Mouse (Mus musculus) cerebellum, adult 9-11 months (tissue): ENCODE measurements around the gene Dph5.
A peak's percentile ranks its signal among the peaks of the same experiment; 100 is the strongest.
"Not testable (repeated sequence)": the region's sequence is repeated elsewhere in the genome, so short reads cannot be mapped to it uniquely, and the experiment has no call there.

Experiments
- DNase-seq: peaks from one replicate; pipeline ENCODE4 v3.0.0; 2022

The Dph5 gene

GRCm38 (mm10) chr3:115887427-115888309 lies at the start of gene Dph5:
TSS of gene Dph5 (plus strand) at chr3:115887837.
- peak; percentile 92 for DNase-seq

DNA sequence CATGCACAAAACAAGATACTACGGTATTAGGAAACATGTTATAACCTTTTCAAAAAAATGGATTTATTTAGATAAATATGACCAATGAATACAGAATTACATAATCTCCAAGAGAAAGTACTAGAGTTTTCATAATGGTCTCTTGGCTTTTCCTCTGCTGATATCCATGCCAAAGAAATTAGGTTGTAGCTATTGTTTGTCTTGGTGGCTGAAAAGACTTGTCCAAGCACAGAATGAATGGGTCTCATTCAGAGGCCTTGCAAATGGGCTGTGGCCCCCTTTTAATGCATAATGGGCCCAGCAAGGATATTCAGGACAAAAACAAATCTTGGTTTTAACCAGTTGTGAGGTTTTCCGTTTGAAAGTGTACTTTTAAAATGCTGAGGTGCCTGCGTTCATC lies 43.1 kb upstream of the Dph5 start:
- DNase-seq, result no peak

DNA sequence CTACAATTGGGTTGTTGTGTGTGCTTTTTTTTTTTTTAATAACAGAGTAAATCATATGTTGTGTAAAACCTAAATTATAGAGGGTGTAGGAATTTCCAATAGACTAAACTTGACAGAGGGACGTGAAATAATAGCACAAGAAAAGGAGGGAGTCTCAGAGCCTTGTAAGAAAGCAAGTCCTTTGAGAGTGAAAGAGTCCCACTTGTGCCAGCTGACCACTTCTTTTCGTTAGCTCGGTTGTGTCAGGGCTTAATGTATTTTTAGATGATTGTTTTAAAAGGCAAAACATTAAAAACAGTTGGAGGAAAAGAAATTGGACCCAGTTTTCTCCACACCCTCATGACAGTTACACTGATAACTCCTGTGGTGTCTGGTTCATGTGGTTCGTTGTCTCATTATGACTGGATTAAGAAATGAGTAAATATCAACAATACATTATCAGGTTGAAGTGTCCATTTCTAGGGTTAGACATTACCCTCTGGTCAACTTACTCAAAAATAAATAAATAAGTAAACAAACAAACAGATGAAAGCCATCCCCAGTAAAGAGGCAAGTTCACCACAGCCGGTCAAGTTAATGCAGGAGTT lies 42.5 kb upstream of the Dph5 start:
- DNase-seq, result no peak

DNA sequence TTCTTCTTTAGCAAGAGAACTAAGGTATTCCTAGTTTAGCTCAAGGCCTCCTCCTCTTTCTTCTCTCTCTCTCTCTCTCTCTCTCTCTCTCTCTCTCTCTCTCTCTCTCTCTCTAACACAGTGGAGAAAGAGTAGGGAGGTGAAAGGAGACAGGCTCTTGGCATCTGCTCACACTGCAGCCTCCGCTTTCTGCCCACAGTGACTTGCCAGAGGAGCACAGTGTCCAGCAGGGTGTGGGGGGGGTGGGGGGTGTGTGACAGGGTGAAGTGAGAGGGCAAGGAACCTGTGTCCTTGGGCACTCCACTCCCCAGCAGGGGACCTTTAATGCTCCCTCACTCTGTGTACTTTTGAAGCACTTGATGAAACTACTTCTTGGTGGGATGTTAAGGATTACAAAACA lies 41.9 kb upstream of the Dph5 start:
- DNase-seq, result no peak

DNA sequence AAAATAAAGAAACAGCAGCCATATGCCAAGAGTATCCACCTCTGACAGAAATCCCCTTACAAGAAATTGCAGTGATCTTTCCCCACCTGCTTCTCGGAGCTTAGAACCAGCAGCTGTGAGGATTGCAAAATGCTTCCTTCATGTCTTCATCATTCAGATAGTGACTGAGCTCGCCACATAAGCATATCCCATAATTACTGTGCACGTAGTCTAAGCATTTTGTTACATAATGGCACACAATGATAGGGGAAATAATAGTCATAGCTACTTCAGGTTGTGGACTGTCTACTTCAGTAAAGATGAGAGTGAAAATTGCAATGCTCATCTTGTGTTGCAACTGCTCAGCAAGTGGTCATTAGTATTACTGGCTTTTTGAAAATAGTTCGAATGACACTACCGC lies 41.5 kb upstream of the Dph5 start:
- no peak for DNase-seq

DNA sequence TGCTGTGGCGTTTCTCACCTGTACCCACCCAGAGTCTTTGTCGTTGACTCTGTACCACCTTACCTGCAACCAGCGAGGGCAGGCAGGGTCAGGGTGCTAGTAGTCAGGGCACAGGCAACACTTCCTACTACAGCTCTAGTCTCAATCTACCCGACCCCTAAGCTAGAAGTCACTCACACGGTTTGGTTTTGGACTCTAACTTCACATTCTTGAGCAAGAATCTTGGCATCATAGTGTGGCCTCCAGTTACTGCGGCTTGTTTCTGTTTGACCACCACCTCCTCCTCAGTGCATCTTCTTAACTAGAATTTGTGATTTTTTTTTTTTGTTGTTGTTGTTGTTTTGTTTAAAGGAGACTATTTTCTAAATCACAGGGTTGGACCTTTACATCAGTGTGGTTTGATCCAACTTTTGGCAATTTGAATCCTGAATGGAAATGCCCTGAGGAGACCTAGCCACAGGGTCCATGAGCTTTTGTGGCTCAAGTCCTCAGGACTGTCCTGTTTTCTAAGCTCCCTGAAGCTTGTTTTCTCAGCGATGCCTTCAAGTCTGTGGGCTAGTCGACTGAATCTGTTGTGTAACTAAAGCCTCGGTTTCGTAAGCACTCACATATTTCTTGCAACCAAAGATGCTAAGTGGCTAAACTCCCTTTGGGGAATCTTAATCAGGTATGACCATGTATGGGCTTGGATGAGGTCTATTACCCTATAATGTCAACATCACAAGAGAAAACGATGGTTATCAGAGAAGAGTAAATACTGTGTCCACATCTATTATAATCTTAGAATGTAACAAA lies 38.8 kb upstream of the Dph5 start:
- no peak for DNase-seq

DNA sequence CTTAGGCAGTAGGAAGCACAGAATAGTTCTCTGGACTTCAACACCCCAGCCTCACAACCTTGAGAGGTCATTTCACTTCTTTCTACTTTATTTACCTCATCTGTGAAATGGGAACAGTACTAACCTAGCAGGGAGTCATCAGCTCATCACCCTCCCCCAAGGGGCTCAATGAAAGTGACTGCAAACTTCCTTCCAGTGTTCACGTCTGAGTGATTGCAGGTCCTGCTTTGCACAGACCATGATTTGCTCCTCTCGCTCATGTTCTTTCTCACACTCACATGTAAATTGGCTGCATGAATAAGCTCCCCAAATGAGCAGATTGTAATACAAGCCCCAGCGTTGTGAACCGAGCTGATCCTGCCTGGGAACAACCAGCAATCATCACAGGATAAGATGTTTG lies 36.7 kb upstream of the Dph5 start:
- DNase-seq, result no peak

DNA sequence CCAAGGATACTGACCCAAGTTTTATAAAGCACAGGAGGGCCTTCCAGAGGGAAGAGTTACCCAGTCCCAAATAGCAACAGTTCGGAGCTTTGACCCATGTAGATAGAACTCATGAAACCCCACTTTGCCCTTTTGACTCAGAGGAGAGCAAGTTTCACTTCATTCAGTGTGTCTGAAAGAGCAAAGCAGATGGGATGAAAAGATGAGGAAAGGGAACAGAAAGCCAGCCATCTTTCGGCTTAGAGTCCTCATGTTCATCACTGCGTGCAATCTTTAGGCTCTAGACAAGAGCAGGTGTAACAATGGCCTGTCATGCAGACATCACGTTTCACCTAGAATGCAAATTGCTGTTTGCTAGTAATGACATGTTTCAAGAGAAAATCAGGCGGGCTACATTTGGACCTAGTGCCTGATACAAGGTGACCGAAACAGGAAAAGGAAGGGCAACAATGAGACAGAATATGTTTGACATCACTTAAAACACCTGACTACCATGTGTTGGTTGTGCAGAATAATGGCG lies 32.9 kb upstream of the Dph5 start:
- no peak for DNase-seq

- peak; percentile 27 for DNase-seq
Measured at GRCm38 (mm10) chr3:115855576-115855975, 32.1 kb upstream of the Dph5 start.

DNA sequence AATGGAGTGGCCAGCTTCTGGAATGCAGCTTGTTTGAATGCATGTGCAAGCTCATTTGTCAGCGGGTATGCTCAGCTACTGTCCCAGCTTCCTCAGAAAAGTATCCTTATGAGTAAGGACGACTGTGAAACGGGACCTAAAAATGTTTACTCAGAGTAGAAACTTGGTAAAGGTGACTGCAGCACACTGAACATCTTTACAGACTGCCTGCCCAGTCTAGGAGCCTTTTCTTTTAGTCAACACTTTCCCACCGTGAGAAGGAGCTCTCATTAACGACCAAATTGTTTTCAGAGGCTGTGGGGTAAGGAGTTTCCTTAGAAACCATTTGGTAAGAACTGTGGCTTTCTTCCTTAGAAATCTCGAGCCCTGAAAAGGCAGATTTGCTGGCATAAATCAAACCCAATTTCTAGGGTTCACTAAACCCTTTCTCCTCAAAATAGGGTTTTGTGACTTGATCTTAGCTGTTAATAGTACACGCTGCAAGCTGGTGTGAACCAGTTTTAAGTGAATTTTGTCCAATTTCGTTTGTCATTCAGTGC lies 31.1 kb upstream of the Dph5 start:
- no peak for DNase-seq

GRCm38 (mm10) chr3:115857436-115857835 lies 30.2 kb upstream of the Dph5 start:
- DNase-seq, result no peak

DNA sequence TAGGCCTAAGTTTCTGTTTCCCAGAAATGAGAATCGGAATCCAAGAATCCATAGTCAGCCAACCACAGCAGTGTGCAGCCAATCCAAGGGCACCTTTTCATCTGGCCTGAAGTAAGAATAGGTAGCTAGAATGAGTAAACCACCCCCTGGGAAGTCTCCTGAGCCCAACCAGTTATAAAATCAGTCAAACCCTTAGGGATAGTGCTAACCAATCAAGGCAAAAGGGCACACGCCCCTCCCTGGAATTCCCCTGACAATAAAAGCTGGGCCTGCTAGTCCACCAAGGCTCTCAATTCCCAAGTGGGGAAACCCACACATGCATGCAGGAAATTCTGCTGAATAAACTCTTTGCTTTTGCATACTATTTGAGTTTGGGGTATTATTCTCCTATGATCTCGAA lies 28.8 kb upstream of the Dph5 start:
- no peak for DNase-seq

- DNase-seq, result not testable (repeated sequence)
Measured at GRCm38 (mm10) chr3:115860780-115861179, 26.9 kb upstream of the Dph5 start.

DNA sequence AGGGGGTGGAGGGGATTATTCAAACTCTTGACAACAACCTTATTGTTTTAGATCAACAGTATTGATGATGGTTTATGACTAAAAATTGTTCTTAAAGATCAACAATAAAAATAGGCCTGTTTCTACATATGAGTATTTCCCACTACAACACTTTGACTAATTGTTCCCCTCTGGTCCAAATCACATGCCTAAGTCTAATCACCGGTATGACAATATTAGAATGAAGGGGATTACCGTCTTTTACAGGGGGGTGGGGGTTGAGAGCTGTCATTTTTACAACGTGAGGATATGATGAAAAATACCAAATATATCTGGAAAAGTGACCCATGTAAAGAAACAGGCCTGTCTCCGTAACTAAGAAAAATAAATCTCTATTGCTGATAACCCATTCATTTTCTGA lies 24.1 kb upstream of the Dph5 start:
- no peak for DNase-seq

GRCm38 (mm10) chr3:115867150-115867549 lies 20.5 kb upstream of the Dph5 start:
- DNase-seq, result no peak

- no peak for DNase-seq
Measured at GRCm38 (mm10) chr3:115867901-115868300, 19.7 kb upstream of the Dph5 start.

GRCm38 (mm10) chr3:115869360-115869759 lies 18.3 kb upstream of the Dph5 start:
- no peak for DNase-seq

DNA sequence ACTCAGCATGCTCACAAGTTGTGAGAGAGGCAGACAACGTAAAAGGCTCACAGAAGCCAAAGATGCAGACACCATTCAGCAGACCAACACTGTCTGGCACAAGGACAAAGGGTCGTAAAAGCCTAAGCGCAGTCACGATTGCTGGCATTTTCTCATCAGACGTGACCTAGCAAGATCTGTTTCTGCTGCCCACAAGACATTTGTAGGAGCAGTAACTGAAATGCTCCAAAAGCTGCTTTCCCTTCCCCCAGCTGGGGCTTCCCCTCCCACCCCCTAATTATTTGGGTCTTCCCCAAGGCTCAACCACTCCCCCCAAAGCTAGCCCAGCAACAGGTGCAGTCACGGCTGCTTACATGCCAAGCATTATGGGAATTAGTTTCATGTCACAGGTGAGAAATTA lies 12.1 kb upstream of the Dph5 start:
- no peak for DNase-seq

DNA sequence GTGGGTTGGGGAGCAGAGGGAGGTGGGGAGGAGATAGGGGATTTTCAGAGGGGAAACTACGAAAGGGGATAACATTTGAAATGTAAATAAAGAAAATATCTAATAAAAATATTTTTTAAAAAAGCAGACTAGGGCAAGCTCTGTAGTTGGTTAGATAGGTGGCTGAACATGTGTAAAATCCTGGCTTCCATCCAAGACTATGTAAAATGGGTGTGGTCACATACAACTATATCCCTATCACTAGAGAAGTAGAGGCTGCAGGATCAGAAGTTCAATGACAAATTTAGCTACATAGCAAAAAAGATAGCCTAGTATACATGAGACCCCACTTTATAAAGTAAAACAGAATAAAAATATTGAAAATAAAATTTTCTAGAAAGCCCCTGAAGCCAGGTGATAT lies 10.5 kb upstream of the Dph5 start:
- DNase-seq, result no peak

- DNase-seq, result no peak
Measured at GRCm38 (mm10) chr3:115884086-115884485, 3.6 kb upstream of the Dph5 start.

DNA sequence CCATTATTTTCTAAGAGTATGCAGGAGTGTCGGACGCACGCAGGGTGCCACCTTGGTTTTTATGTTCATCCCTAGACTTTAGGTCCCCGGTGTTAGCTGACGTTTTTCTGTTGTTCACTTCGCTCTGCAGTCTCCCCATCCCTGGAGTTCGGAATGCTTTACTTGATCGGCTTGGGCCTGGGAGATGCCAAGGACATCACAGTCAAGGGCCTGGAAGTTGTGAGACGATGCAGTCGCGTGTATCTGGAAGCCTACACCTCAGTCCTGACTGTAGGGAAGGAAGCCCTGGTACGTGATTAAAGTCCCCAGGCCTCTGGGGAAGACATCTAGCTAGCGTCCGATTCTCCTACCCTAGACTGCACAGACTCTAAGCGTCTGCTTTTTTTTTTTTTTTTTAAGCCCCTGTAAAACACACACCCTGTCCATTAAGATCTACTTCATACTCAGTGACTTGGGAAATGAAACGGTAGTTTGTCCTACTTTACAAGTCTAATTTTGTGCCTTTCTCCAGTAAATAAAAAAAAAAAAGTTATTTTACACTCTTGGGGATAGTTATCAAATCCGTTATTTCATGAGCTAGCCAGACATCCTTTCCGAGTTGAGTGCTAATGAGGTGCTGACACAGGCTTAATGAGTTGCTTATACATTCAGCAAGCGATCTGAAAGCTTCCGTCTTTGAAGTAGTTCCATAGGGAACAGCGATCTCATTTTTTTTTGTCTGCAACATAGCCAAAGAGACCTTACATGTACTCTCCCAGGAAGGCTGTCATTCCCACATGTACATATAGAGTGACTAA lies 871 bp downstream of the Dph5 start:
- DNase-seq, result no peak

DNA sequence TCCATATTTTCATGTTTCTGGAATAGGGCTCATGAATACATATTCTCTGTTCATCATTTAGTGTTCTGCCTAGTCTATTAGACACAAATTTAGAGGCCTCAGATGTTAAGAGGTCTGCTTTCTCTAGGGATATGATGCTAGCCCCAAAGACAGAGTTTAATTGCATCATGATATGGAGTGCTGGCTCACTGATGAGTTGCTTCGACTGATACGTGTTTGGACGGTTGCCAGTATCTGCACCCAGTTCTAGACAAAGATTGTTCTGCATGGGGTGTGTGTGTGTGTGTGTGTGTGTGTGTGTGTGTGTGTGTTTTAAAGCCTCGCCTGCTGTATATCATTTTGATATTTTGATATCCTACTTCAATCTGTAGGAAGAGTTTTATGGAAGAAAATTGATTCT lies 4.7 kb downstream of the Dph5 start:
- no peak for DNase-seq
